Mouse (Mus musculus): Measurements from ENCODE around the gene Msrb1. TPM values are rescaled to one million over a fixed set of nuclear protein-coding genes. Genes with fewer than 3 reads are reported as not detected.

Gene Msrb1
- polyA plus RNA-seq, 1 experiment from 2014 or later = 31.1 TPM

- H3K36me3 ChIP-seq (replicated peaks) = no peaks in the 10 kb centered on the region
- 65% methylated on average over 5 of the region's 5 CpGs for WGBS (ENCODE audit: insufficient replicate concordance)
- no peak overlapping the region for H3K27ac ChIP-seq (replicated peaks)
- no peak for ATAC-seq (ENCODE audit: insufficient read depth)
- H3K4me1 ChIP-seq (replicated peaks) = 0 out of 2 replicates have a peak, but pooled peaks cover 6% of the 10 kb centered on the region
- H3K4me2 ChIP-seq = no peak overlapping the region
- H3K9ac ChIP-seq = no peak overlapping the region
- peaks cover 20% of the 10 kb centered on the region; the same call in 1 of the 2 replicates for H3K27me3 ChIP-seq
- no peaks in the 10 kb centered on the region for H3K9me3 ChIP-seq (replicated peaks)
- no peak overlapping the region for H3K4me3 ChIP-seq (replicated peaks)
Observed at GRCm38 (mm10) chr17:24773241-24773640, 36.8 kb downstream of the Msrb1 start.

GRCm38 (mm10) chr17:24775173-24775572 lies 38.7 kb downstream of the Msrb1 start:
- Histone ChIP-seq H3K27me3 (peaks cover 5% of the 10 kb centered on the region; the same call in 1 of the 2 replicates), H3K9me3 (replicated peaks) (no peaks in the 10 kb centered on the region), H3K4me2 (no peak overlapping the region), H3K4me1 (replicated peaks) (0 out of 2 replicates have a peak, but pooled peaks cover 4% of the 10 kb centered on the region), H3K4me3 (replicated peaks) (no peak overlapping the region), H3K9ac (no peak overlapping the region), H3K27ac (replicated peaks) (no peak overlapping the region), H3K36me3 (replicated peaks) (no peaks in the 10 kb centered on the region)
- no peak for ATAC-seq (ENCODE audit: insufficient read depth)
- 72% methylated on average over 8 of the region's 8 CpGs for WGBS (ENCODE audit: insufficient replicate concordance)

DNA sequence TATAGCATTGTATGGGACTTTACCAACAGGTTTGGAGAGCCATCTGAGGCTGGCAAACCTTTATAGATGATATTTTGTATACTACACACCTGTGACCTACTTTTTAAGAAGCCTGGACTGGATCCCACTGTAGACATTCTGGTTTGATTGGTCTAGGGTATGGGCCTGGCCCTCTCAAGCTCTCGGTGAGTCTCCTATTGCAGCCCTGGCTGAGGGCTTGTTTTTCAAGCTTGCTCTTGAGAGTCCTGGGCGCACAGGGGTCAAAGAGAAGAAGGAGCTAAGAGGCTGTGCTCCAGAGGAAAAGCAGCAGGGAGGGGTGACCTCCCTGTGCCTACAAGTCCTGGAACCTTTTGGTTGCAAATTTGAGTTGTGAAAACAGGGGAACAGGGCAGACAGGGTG lies 40.6 kb downstream of the Msrb1 start:
- H3K4me2 ChIP-seq = no peak overlapping the region
- WGBS (ENCODE audit: insufficient replicate concordance) = 70% methylated on average over 2 of the region's 2 CpGs
- no peak overlapping the region for H3K4me3 ChIP-seq (replicated peaks)
- 0 out of 2 replicates have a peak, but pooled peaks cover 4% of the 10 kb centered on the region for H3K4me1 ChIP-seq (replicated peaks)
- H3K9ac ChIP-seq = no peak overlapping the region
- no peak for ATAC-seq (ENCODE audit: insufficient read depth)
- H3K9me3 ChIP-seq (replicated peaks) = no peaks in the 10 kb centered on the region
- no peak overlapping the region for H3K27ac ChIP-seq (replicated peaks)
- H3K27me3 ChIP-seq = peaks cover 5% of the 10 kb centered on the region; the same call in 1 of the 2 replicates
- H3K36me3 ChIP-seq (replicated peaks) = no peaks in the 10 kb centered on the region

DNA sequence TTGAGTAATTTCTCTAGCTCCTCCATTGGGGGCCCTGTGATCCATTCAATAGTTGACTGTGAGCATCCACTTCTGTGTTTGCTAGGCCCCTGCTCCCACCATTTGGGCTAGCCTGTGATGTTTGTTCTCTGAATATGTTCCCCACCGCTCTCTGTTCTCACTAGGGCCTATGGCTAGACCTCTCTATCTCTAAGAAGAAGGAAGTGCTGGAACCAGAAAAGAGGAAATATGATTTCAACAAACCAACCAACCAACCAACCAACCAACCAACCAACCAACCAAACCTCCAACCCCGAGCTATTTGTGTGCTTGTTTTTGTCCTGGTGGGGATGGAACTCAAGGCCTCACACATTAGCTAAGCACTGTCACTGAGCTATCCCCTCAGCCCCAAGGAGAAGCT lies 44.4 kb downstream of the Msrb1 start:
- Histone ChIP-seq H3K9me3 (replicated peaks) (no peaks in the 10 kb centered on the region), H3K9ac (no peak overlapping the region), H3K36me3 (replicated peaks) (no peaks in the 10 kb centered on the region), H3K4me2 (no peak overlapping the region), H3K4me1 (replicated peaks) (0 out of 2 replicates have a peak, but pooled peaks cover 4% of the 10 kb centered on the region), H3K4me3 (replicated peaks) (no peak overlapping the region), H3K27me3 (peaks cover 11% of the 10 kb centered on the region), H3K27ac (replicated peaks) (no peak overlapping the region)
- ATAC-seq (ENCODE audit: insufficient read depth) = no peak
- WGBS (ENCODE audit: insufficient replicate concordance) = 39% methylated on average over 2 of the region's 2 CpGs

- ATAC-seq (ENCODE audit: insufficient read depth) = no peak
- Histone ChIP-seq H3K36me3 (replicated peaks) (no peaks in the 10 kb centered on the region), H3K9me3 (replicated peaks) (no peaks in the 10 kb centered on the region), H3K9ac (no peak overlapping the region), H3K4me1 (replicated peaks) (no peaks in the 10 kb centered on the region), H3K4me2 (no peak overlapping the region), H3K4me3 (replicated peaks) (no peak overlapping the region), H3K27me3 (peaks cover 17% of the 10 kb centered on the region), H3K27ac (replicated peaks) (no peak overlapping the region)
- whole genome bisulfite sequencing (ENCODE audit: insufficient replicate concordance) = 42% methylated on average over 8 of the region's 8 CpGs
Observed at GRCm38 (mm10) chr17:24792190-24792589, 55.7 kb downstream of the Msrb1 start.

Other genes starting within 250 kb of the Msrb1 start
- 0.05 and 0.09 TPM in 2 replicates for gene Caskin1, start 248.0 kb upstream of the Msrb1 start, polyA plus RNA-seq (2015; fragmentation: Nextera tagmentation; extraction: Ambion mirVana)
- gene Traf7, start 208.7 kb upstream of the Msrb1 start, polyA plus RNA-seq (2015; fragmentation: Nextera tagmentation; extraction: Ambion mirVana) = 32.9 and 35.2 TPM in 2 replicates
- 0.64 and 0.74 TPM in 2 replicates for gene Rab26, start 202.4 kb upstream of the Msrb1 start, polyA plus RNA-seq (2015; fragmentation: Nextera tagmentation; extraction: Ambion mirVana)
- gene Pkd1, start 186.8 kb upstream of the Msrb1 start, polyA plus RNA-seq (2015; fragmentation: Nextera tagmentation; extraction: Ambion mirVana) = 2.6 and 3.0 TPM in 2 replicates
- gene Tsc2, start 104.0 kb upstream of the Msrb1 start, polyA plus RNA-seq (2015; fragmentation: Nextera tagmentation; extraction: Ambion mirVana) = 18.8 and 21.4 TPM in 2 replicates
- 5.8 and 6.4 TPM in 2 replicates for gene Nthl1, start 104.0 kb upstream of the Msrb1 start, polyA plus RNA-seq (2015; fragmentation: Nextera tagmentation; extraction: Ambion mirVana)
- 10.8 and 13.8 TPM in 2 replicates for gene Slc9a3r2, start 86.3 kb upstream of the Msrb1 start, polyA plus RNA-seq (2015; fragmentation: Nextera tagmentation; extraction: Ambion mirVana)
- 0.30 TPM in 1 of 2 replicates, not detected in the other for gene Npw, start 78.2 kb upstream of the Msrb1 start, polyA plus RNA-seq (2015; fragmentation: Nextera tagmentation; extraction: Ambion mirVana)
- 9.9 and 12.5 TPM in 2 replicates for gene Zfp598, start 67.0 kb upstream of the Msrb1 start, polyA plus RNA-seq (2015; fragmentation: Nextera tagmentation; extraction: Ambion mirVana)
- 0.07 and 0.16 TPM in 2 replicates for gene Syngr3, start 46.7 kb upstream of the Msrb1 start, polyA plus RNA-seq (2015; fragmentation: Nextera tagmentation; extraction: Ambion mirVana)
- gene Gfer, start 40.5 kb upstream of the Msrb1 start, polyA plus RNA-seq (2015; fragmentation: Nextera tagmentation; extraction: Ambion mirVana) = 22.8 and 25.2 TPM in 2 replicates
- gene Noxo1, start 40.4 kb upstream of the Msrb1 start, polyA plus RNA-seq (2015; fragmentation: Nextera tagmentation; extraction: Ambion mirVana) = 0.14 and 0.16 TPM in 2 replicates
- gene Tbl3, start 29.0 kb upstream of the Msrb1 start, polyA plus RNA-seq (2015; fragmentation: Nextera tagmentation; extraction: Ambion mirVana) = 35.0 and 40.6 TPM in 2 replicates
- gene Rnf151, start 18.6 kb upstream of the Msrb1 start, polyA plus RNA-seq (2015; fragmentation: Nextera tagmentation; extraction: Ambion mirVana) = not detected in 2 replicates
- gene Rps2, start 18.5 kb upstream of the Msrb1 start, polyA plus RNA-seq (2015; fragmentation: Nextera tagmentation; extraction: Ambion mirVana) = 1,043 and 1,068 TPM in 2 replicates
- gene Ndufb10, start 12.2 kb upstream of the Msrb1 start, polyA plus RNA-seq (2015; fragmentation: Nextera tagmentation; extraction: Ambion mirVana) = 160 and 162 TPM in 2 replicates
- gene Rpl3l, start 8.8 kb upstream of the Msrb1 start, polyA plus RNA-seq (2015; fragmentation: Nextera tagmentation; extraction: Ambion mirVana) = 0.09 and 0.15 TPM in 2 replicates
- 0.07 TPM in 1 of 2 replicates, not detected in the other for gene Hs3st6, start 16.3 kb downstream of the Msrb1 start, polyA plus RNA-seq (2015; fragmentation: Nextera tagmentation; extraction: Ambion mirVana)
- 0.35 and 0.54 TPM in 2 replicates for gene Meiob, start 67.6 kb downstream of the Msrb1 start, polyA plus RNA-seq (2015; fragmentation: Nextera tagmentation; extraction: Ambion mirVana)
- 117 and 135 TPM in 2 replicates for gene Hagh, start 103.5 kb downstream of the Msrb1 start, polyA plus RNA-seq (2015; fragmentation: Nextera tagmentation; extraction: Ambion mirVana)
- 41.1 and 44.2 TPM in 2 replicates for gene Fahd1, start 113.7 kb downstream of the Msrb1 start, polyA plus RNA-seq (2015; fragmentation: Nextera tagmentation; extraction: Ambion mirVana)
- 9.6 and 11.5 TPM in 2 replicates for gene Igfals, start 129.4 kb downstream of the Msrb1 start, polyA plus RNA-seq (2015; fragmentation: Nextera tagmentation; extraction: Ambion mirVana)
- gene Nubp2, start 149.7 kb downstream of the Msrb1 start, polyA plus RNA-seq (2015; fragmentation: Nextera tagmentation; extraction: Ambion mirVana) = 68.1 and 73.5 TPM in 2 replicates
- 45.2 and 48.4 TPM in 2 replicates for gene Spsb3, start 150.0 kb downstream of the Msrb1 start, polyA plus RNA-seq (2015; fragmentation: Nextera tagmentation; extraction: Ambion mirVana)
- gene Eme2, start 158.4 kb downstream of the Msrb1 start, polyA plus RNA-seq (2015; fragmentation: Nextera tagmentation; extraction: Ambion mirVana) = 11.5 and 13.0 TPM in 2 replicates
- 52.3 and 52.8 TPM in 2 replicates for gene Mrps34, start 158.5 kb downstream of the Msrb1 start, polyA plus RNA-seq (2015; fragmentation: Nextera tagmentation; extraction: Ambion mirVana)
- 53.4 and 60.1 TPM in 2 replicates for gene Nme3, start 159.9 kb downstream of the Msrb1 start, polyA plus RNA-seq (2015; fragmentation: Nextera tagmentation; extraction: Ambion mirVana)
- gene Mapk8ip3, start 200.3 kb downstream of the Msrb1 start, polyA plus RNA-seq (2015; fragmentation: Nextera tagmentation; extraction: Ambion mirVana) = 8.3 and 10.0 TPM in 2 replicates
- gene Jpt2, start 224.0 kb downstream of the Msrb1 start, polyA plus RNA-seq (2015; fragmentation: Nextera tagmentation; extraction: Ambion mirVana) = 60.0 and 62.4 TPM in 2 replicates